Mouse (Mus musculus) heart, postnatal 4 days (tissue): ENCODE results near the gene Adamtsl3. TPM values are rescaled to one million over a fixed set of nuclear protein-coding genes. Genes with fewer than 3 reads are reported as not detected.

Experiments used
- DNase-seq: peaks from one replicate; pipeline ENCODE4 v3.0.0; 2021
- total RNA-seq, 2 experiments: library from RNA; stranded (reverse); gene quantifications; 2 replicates each; pipeline ENCODE4 v1.2.3; 2021

The Adamtsl3 gene
- total RNA-seq, 2 experiments from 2014 or later, result 7.0 to 12.6 TPM

DNA sequence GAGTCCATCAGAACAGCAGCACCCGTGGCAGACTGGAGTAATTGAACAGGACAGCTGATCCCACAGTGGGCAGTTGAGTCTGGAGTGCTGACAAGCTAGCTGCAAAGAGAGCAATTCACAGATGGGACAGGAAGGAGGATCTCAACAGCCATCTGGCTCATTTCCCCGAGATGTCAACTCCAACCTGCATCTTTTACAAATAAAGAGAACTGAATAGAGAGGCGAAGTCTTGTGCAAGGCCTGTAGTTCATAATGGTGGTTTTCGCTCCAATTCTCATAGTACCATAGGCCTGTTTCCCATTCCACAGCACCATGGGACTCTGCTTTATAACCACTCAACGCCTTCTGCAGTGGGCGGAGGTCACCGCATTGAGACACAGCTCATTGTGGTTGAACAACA is 195.9 kb downstream of the Adamtsl3 start:
- DNase-seq, result peak; percentile 12

DNA sequence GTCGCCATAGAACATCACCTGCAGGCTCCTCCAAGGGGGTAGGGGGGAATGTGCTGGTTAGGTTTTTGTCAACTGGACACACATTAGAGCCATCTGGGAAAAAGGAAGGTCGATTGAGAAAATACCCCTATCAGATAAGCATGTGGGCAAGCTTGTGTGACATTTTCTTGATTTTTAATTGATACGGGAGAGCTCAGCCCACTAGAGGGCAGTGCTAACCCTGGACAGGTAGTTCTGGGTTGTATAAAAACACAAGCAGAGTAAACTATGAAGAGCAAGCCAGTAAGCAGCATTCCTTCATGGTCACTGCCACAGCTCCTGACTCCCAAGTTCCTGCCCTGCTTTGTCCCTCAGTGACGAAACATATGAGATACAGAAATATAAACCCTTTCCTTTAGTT is 197.7 kb downstream of the Adamtsl3 start:
- DNase-seq, result no peak

DNA sequence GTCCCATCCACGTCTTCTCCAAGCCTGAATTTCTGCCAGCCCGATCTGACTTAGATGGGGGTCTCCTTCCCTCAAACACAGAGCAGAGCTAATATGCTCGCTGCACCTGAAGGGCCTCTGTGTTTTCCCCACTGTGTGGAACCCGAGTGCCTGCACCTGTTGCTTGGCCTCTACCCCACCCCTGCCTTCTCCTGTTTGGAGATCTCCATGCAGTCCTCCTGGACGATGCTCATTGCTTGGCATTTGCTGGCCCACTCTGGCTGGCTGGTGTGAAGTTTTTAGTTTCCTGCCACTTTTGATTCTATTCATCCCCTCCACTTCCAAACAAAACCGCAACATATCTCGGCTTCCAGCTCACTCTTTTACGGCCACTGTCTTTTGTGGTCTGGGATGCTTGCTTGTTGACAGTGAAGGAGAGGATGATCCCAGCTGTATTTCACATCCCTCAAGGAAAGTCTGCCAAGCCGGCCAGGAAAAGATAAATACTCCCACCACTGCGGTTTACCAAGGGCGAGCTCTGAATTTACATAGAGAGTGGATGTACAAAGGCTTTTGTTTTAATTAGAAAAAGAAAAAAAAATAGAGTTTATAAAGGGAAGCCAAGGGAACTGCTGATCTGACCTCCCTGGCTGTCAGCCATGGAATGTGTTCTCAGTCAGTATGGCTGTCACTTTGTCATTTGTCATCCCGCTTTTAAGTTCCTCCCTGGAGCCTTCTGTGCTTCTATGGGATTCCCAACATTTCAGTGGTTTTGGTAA is 198.4 kb downstream of the Adamtsl3 start:
- peak; percentile 44 for DNase-seq

DNA sequence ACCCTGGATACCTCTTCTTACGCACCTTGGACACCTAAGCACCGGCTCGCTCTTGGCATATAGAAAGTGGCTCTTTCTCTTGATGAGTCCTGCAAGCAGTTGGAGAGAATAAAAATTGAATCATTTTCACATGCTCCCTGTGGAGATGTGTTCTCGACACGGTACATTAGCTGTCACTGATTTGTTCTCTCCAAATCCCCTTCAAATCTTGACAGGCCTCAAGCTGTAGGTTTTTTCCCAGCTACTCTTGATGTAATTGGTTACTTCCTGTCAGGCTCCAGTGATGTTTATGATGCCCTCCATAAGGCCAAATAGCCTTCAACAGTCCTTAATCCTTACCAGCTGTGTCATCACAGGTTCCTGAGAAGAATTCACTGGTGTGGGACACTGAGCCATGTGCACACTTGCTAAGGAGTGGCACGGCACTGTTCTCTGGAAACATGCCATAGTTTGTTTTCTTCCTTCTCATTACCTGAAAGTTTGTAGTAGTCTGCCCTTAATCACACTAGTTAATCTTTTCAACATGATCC is 209.0 kb downstream of the Adamtsl3 start:
- DNase-seq, result no peak

DNA sequence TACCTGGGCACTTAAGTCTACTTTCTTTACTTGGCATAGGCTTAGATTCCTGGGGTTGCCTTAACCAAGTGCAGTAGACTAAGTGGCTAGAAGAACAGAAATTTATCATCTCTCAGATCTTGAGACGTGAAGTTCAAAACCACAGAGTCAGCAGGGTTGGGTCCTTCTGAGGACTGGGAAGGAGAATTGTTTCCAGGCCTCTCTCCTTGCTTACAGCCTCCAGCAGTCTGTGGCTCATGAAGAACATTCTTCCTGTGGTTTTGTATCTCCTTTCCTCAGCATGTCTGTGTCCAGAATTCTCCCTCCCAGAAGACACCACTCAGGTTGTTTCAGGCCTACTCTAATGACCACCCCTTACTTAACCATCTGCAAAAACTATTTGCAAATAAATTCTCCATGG is 216.5 kb downstream of the Adamtsl3 start:
- no peak for DNase-seq

DNA sequence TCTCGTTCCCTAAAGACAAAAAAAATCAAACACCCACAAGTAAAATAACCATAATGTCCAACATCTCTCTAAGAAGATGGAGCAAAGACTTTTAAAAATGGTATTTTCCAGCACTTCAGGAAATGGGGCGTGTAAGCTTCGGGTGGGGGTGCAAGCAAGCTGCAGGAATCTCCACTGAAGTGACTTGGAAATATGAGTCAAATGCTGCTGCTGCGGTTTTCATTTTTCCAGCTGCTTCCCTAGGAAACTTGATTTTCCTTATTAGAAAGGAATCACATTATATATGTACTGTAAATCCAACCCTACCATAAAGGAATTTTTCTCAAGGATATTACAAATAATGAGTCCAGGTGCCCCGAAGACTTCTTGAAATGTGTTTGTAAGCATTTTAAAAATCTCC is 220.3 kb downstream of the Adamtsl3 start:
- DNase-seq, result no peak

DNA sequence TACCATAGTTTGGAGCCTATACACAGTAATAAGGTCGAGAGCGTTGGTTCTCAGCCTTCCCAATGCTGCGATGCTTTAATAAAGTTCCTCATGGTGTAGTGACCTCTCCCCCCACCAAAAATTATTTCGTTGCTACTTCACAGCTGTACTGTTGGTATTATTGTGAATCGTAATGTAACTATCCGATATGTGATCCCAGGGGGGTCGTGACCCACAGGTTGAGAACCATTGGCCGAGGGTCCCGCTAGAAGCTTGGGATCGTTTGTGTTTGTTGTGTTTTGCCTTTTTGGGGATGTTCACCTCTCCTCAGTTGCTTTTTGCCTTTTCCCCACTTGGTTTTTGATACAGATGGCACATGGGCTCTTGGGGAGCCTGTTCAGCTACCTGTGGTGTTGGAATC is 220.9 kb downstream of the Adamtsl3 start:
- DNase-seq, result no peak

DNA sequence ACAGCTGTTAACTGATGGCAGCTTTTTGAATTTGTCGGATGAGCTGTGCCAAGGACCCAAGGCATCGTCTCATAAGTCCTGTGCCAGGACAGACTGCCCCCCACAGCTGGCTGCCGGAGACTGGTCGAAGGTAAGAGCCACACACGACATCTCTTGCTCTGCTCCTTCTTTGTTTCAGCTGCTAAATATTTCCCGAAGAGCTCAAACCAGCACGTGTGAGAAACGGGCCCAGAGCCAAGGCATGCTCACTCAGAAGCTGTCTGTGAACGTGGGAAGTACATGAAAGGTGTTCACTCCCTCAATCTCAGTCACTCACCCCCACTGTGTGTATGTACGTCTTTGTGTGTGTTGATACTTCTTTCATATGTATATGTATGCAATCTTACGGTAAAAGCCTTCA is 221.6 kb downstream of the Adamtsl3 start:
- DNase-seq, result no peak

DNA sequence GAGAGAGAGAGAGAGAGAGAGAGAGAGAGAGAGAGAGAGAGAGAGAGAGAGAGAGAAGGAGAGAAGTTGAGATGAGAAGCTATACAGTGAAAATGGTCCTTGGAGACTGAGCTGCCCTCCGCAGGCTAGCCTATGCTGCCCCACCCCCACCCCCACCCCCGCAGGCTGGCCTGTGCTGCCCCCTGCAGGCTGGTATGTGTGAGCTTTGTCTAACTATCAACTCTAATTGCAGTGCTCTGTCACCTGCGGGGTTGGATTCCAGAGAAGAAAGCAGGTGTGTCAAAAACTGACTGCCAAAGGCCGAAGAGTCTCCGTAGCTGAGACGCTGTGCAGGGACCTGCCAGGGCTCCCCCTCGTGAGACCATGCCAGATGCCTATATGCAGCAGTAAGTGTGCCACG is 231.2 kb downstream of the Adamtsl3 start:
- no peak for DNase-seq

DNA sequence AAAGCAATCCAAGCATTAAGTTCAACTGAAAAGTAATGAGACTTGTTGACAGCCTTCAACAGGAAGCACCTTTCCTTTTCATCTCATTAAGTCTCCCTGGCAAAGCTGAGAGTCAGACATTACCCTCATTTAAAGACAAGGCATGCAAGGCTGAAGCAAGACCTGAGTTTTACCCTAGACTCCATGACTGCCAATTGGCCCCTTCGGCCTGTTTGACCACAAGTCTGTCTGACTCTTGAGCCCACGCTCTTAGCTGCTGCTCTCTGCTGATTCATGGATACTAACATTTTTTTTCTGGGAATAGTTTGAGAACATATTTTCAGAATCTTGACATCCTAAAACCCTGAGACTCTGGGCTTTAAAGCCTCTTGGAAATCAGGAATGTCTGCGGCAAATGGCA is 232.3 kb downstream of the Adamtsl3 start:
- no peak for DNase-seq

DNA sequence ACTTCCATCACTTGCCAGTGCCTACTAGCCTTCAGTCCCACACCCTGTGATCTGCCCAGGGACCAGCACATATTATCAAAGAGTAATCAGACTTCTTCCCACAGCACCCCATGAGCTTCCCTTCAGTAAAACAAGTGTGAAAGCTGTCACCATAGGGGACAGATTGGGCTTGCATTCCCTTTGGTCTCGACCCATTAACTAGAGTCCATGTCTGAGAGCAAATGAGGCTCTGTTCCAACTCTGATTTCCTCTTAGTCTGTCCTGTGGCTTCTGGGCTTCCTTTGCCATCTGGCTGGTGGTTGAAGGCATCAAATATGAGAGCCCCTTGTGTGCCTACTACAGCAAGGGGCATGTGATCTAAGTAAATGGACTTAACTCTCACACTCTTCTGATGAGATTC is 237.5 kb downstream of the Adamtsl3 start:
- DNase-seq, result no peak

DNA sequence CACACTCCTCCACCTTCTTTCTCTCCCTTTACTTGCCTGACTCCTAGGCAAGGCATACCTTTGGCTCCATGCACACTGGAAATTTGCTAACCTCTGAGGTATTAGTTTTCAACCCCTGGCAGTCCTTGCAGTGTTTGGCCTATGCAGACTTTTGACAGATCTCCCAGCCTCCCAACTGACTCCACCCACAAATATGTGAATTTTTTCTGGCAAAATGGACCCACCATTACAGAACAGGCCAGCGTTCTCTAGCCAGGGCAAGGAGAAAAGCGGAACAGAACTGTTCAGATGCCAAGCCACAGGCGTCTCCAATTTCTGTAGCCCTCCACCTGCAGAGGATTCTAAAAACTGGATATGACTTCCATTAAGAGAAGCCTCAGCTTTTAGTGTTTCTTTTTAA is 244.5 kb downstream of the Adamtsl3 start:
- no peak for DNase-seq

DNA sequence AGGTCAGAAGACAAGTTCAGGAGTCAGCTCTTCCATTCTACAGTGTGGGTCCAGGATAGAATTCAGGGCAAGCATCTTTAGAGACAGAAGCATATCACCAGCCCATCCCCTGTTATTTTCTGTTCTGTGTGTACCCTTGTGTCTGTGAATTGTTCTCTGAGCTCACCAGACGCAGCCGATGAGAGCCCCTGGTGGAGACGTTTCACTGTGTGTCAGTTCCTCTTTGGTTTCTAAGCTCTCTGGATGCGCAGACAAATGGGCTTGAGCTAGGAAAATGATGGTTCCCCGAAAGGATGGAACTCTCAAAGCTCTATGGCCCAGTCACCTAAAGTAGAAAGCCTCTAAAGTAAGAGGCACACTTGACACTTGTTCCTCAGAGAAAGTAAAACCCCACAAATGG is 246.3 kb downstream of the Adamtsl3 start:
- no peak for DNase-seq

DNA sequence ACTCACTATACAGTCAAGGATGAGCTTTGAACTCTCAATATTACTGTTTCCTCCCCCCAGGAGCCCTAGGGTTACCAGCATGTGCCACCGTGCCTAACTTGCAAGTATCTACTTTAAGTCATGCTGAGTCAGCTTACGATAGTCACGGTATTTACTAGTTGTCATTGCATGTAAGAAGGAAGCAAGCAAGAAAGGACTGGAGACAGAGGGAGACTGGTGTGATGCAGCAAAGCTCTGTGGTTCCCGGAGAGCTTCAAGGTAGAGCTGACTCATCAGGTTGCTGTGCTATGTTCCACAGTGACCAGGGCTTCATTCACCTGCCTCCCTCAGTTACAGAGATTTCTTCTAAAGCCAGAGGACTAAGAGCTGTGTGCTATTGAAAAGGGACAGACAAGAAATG is 247.0 kb downstream of the Adamtsl3 start:
- DNase-seq, result no peak

DNA sequence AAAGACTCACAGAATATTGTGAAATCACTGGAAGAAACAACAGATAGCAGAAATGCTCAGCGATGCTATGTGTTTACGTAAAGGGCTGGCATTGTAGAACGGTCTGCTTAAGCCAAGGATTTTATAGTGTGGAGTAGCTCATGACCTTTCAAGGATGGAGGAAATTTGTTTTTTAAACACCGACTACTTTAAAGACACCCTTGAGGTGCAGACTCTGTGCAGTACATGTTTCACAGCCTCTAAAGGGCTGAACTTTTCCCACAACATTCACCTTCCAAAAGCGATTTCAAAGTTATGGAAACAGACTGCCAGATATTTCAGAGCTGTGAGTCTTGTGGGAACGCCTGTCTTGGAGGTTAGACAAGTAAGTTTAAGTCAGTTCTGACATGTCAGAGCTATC is 255.4 kb downstream of the Adamtsl3 start:
- no peak for DNase-seq

DNA sequence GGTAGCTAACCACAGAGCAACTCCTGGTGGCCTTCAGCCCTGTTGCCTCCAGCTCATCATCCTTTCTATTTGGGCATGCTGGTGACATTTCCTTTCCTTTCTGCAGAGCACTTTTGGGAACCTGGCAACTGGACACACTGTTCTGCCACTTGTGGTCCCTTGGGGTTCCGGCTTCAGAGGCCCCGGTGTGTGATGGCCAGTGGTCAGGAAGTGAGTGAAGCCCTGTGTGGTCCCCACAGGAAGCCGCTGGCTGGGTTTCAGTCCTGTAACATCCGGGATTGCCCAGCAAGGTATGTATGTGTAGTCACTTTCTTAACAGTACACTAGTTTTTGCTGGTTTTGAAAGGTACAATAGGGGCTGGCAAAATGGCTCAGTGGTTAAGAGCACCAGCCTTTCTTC is 266.5 kb downstream of the Adamtsl3 start:
- no peak for DNase-seq

DNA sequence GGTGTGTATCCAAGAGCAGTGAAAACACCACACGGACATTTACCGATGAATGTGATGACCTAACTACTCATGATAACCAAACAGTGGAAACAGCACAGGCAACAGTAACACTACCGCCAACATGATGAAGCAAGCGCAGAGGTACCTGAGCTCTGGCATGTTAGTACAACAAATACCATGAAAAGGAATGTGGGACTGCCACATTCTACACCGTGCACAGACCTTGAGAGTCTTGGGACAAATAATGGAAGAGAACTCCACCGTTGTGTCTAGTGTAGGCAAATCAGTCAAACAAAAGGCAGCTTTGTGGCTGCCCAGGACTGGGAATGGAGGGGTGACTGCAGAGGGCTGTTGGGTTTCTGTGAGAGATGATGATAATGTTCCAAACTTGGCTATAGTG is 269.9 kb downstream of the Adamtsl3 start:
- no peak for DNase-seq

DNA sequence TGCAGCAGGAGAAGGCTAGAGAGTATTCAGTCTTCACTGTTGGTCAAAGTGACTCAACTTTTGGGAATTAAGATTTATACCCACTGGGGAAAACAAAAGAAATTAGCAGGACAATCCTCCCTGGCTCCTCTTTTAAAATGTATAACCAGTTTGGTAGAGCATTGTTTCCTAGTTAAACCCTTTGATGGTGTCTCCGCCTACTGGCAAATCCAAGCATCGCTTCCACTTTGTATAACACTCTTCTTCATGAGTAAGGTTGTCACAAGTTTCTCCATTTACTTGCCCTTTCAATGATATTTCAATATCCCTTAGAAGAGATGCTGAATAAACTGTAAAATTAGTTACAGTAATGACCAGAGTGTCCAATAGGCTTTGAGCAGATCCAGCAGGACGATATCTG is 274.1 kb downstream of the Adamtsl3 start:
- DNase-seq, result peak; percentile 39

DNA sequence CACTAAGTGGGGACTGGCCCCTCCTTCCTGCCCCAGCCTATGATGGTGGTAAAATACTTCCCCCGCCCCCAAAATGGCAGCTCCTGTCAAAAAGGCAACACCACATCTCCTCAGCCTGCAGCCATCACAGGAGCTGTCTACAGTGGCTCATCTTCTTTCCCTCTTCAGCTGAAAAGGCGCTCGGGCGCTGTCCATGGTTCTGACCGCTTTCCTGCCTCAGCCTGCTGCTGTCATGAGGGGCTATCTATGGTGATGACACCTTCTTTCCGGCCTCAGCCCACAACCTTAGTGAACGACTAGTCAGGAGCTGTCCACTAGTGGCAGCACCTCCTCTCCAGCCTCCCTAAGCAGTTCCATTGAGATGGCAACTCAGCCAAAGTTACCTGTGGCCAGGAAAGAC is 289.8 kb downstream of the Adamtsl3 start:
- peak; percentile 78 for DNase-seq

DNA sequence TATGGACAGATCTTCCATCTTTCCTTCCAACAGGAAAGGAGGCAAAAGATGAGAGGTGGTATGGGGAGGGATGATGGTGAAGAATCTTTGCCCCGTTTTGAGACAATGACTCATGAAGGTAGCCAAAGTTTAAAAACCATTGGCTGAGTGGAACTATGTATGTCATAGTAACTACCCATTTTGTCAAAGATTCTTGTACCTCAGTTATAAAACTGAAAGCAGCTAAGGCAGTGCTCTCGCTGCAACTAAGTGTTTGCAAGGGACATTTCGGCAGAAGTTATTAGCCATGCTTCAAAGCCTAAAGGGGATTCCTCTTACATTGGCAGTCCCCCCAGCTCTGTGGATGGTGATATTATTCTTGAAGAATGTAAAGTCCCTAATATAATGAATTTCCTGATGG is 311.7 kb downstream of the Adamtsl3 start:
- DNase-seq, result no peak

DNA sequence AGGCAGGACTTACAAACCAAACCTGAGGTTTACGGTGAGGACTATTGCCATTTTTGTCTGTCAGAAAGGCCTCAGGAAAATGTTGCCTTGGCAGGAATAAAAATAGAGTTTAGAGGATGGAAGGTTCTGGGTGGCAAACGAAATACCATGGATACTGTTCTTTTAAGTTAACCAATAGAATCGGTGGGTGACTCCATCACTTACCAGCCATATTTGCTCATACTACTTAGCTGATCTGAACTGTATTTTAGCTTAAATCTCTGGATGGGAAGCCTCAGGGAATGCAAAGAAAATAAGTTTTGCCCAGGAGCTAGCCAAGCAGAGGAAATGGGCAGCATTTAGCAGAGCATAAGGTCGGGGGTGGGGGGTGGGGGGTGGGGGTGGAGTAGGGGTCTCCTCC is 312.4 kb downstream of the Adamtsl3 start:
- DNase-seq, result no peak

DNA sequence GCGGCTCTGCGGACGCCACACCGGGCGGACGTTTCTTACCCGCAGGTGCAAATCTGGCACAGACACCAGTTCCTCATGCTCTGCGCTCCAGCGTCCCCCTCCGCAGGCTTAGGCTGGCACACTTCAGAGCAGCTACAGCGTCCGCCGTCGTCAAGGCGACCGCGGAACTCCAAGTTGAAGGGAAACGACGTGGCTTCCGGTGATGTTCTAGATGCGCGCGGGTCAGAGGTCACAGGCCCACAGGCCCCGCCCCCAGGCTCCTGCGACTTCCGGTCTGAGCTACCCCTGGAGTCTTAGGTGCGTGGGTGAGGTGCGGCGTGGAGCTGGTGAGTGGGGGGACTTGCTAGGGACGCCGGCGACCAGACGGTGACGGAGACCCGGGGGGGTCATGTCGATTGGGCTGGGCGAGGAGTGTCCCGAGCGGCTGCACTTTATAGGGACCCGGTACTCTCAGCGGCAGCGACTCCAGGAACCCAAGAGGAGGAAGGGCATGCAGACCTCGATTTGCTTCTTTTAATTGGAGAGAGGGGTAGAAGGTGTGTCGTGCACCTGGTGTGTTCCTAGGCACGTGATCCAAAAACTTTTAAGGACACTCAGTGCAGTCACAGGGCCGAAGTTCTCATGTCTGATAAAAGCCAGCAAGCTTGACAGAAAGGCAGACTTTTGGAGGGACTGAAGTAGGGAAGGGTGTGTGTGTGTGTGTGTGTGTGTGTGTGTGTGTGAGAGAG is 313.0 kb downstream of the Adamtsl3 start, which contains the start of the genes Saxo2 and Efl1:
Gene Saxo2, minus strand, starts transcription at position 176 of the 728 bp plus-strand sequence.
Gene Efl1, plus strand, starts transcription at position 262 of the 728 bp plus-strand sequence.
- peak; percentile 95 for DNase-seq

DNA sequence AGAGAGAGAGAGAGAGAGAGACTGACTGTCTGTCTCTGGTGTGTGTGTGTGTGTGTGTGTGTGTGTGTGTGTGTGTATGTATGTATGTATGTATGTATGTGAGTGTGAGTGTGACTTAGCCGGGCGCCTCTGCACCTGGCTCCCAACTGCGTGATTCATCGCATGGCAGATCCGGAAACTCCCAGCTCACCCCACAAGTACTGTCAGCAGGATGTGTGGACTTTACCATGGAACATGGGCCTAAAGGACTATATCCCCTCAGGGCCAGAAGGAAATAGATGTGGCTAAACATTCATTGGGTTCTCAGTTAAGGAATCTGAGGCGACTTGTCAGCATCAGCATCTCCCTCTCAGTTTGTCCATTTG is 313.6 kb downstream of the Adamtsl3 start:
- DNase-seq, result no peak
